Mouse (Mus musculus): ENCODE data around the gene Eml1. TPM values are rescaled to one million over a fixed set of nuclear protein-coding genes. Genes with fewer than 3 reads are reported as not detected.
A peak's percentile ranks its signal among the peaks of the same experiment; 100 is the strongest.

The Eml1 gene
- polyA plus RNA-seq, 1 experiment = 45.2 TPM

DNA sequence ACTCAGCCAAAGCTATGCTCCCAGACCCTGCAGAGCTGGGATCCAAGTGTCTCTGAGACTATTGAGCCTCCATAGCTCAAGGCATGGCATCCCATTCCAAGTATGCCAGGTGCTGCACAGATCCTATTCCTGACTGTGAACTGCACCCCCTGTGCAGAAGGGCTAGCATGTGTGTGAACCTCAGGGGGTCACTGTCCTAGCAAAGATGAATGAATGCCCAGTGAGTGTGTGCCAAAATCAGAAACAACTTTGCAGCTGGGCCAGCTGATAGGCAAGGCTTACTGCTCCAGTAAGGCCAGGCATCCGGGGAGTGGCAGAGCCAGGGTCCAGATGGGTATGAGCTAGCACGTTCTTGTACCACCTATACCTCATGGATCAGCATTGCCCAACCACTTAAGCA, 76.0 kb downstream of the Eml1 start:
- H3K79me3 ChIP-seq (ENCODE audit: low read depth) = peaks cover 56% of the 10 kb centered on the region
- no peak overlapping the region for H3K4me3 ChIP-seq (ENCODE audit: insufficient read depth, poor library complexity, severe bottlenecking)
- H3K27me3 ChIP-seq (ENCODE audit: control insufficient read depth, insufficient read depth, insufficient read length) = no peaks in the 10 kb centered on the region
- no peak overlapping the region for H3ac ChIP-seq (ENCODE audit: control insufficient read depth, insufficient read length, low read depth)
- H3K79me2 ChIP-seq (ENCODE audit: control insufficient read depth, insufficient read depth) = peaks cover 98% of the 10 kb centered on the region
- H3K36me3 ChIP-seq (ENCODE audit: control insufficient read depth, insufficient read depth) = peaks cover 13% of the 10 kb centered on the region
- TF ChIP-seq FOSL1 (IDR thresholded peaks at IDR 0.05; ENCODE audit: insufficient read depth, low read length, poor library complexity, severe bottlenecking) (no peak), MYOD1 (IDR thresholded peaks at IDR 0.05; ENCODE audit: control insufficient read depth, insufficient read length, low read depth) (no peak), USF1 (IDR thresholded peaks at IDR 0.05; ENCODE audit: low read depth) (no peak), CTCF (IDR thresholded peaks at IDR 0.05; ENCODE audit: control insufficient read depth, insufficient read depth, insufficient read length) (no peak), CEBPB (IDR thresholded peaks at IDR 0.05; ENCODE audit: low read depth) (no peak), MAX (IDR thresholded peaks at IDR 0.05) (no peak), MYOG (IDR thresholded peaks at IDR 0.05; ENCODE audit: control insufficient read depth, extremely low read depth, insufficient read length) (no peak)

DNA sequence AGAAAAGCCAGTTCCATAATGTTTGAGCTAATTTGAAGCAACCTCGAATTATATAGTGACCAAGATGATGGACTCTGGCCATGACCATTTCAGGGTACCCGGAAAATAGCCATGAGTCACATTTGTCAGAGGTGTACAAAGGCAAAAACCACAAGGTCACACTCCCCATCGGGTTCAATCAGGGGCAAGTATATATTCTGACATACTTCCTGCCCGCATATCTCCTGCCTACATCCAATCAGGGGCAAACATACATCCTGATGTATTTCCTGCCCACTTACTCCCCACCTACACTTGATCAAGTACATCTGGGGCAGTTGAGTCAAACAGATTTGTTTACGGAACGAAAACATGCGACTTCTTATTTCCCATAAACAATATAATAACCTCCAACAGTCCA, 77.6 kb downstream of the Eml1 start:
- no peak for TF ChIP-seq CTCF (IDR thresholded peaks at IDR 0.05; ENCODE audit: control insufficient read depth, insufficient read depth, insufficient read length)
- no peak for TF ChIP-seq FOSL1 (IDR thresholded peaks at IDR 0.05; ENCODE audit: insufficient read depth, low read length, poor library complexity, severe bottlenecking)
- TF ChIP-seq MYOD1 (IDR thresholded peaks at IDR 0.05; ENCODE audit: control insufficient read depth, insufficient read length, low read depth) = no peak
- no peak for TF ChIP-seq MAX (IDR thresholded peaks at IDR 0.05)
- no peak for TF ChIP-seq CEBPB (IDR thresholded peaks at IDR 0.05; ENCODE audit: low read depth)
- TF ChIP-seq USF1 (IDR thresholded peaks at IDR 0.05; ENCODE audit: low read depth) = no peak
- no peak for TF ChIP-seq MYOG (IDR thresholded peaks at IDR 0.05; ENCODE audit: control insufficient read depth, extremely low read depth, insufficient read length)

GRCm38 (mm10) chr12:108449935-108450334, 79.2 kb downstream of the Eml1 start:
- no peak for TF ChIP-seq MYOD1 (IDR thresholded peaks at IDR 0.05; ENCODE audit: control insufficient read depth, insufficient read length, low read depth)
- no peak for TF ChIP-seq MAX (IDR thresholded peaks at IDR 0.05)
- no peak for TF ChIP-seq CEBPB (IDR thresholded peaks at IDR 0.05; ENCODE audit: low read depth)
- TF ChIP-seq MYOG (IDR thresholded peaks at IDR 0.05; ENCODE audit: control insufficient read depth, extremely low read depth, insufficient read length) = no peak
- TF ChIP-seq USF1 (IDR thresholded peaks at IDR 0.05; ENCODE audit: low read depth) = no peak
- no peak for TF ChIP-seq FOSL1 (IDR thresholded peaks at IDR 0.05; ENCODE audit: insufficient read depth, low read length, poor library complexity, severe bottlenecking)
- TF ChIP-seq CTCF (IDR thresholded peaks at IDR 0.05; ENCODE audit: control insufficient read depth, insufficient read depth, insufficient read length) = no peak
- Histone ChIP-seq H3ac (ENCODE audit: control insufficient read depth, insufficient read length, low read depth) (no peak overlapping the region), H3K79me3 (ENCODE audit: low read depth) (peaks cover 50% of the 10 kb centered on the region), H3K36me3 (ENCODE audit: control insufficient read depth, insufficient read depth) (peaks cover 13% of the 10 kb centered on the region), H3K79me2 (ENCODE audit: control insufficient read depth, insufficient read depth) (peaks cover 90% of the 10 kb centered on the region), H3K27me3 (ENCODE audit: control insufficient read depth, insufficient read depth, insufficient read length) (no peaks in the 10 kb centered on the region), H3K4me3 (ENCODE audit: insufficient read depth, poor library complexity, severe bottlenecking) (no peak overlapping the region)

More for the DNA sequence above, 77.6 kb downstream of the Eml1 start:
- no peaks in the 10 kb centered on the region for H3K27me3 ChIP-seq (ENCODE audit: control insufficient read depth, insufficient read depth, insufficient read length)
- H3K79me2 ChIP-seq (ENCODE audit: control insufficient read depth, insufficient read depth) = peaks cover 96% of the 10 kb centered on the region
- peaks cover 13% of the 10 kb centered on the region for H3K36me3 ChIP-seq (ENCODE audit: control insufficient read depth, insufficient read depth)
- no peak overlapping the region for H3ac ChIP-seq (ENCODE audit: control insufficient read depth, insufficient read length, low read depth)
- H3K79me3 ChIP-seq (ENCODE audit: low read depth) = peaks cover 59% of the 10 kb centered on the region
- H3K4me3 ChIP-seq (ENCODE audit: insufficient read depth, poor library complexity, severe bottlenecking) = peak overlapping the region; percentile 6

GRCm38 (mm10) chr12:108450546-108450945, 79.8 kb downstream of the Eml1 start:
- no peak overlapping the region for H3ac ChIP-seq (ENCODE audit: control insufficient read depth, insufficient read length, low read depth)
- H3K79me2 ChIP-seq (ENCODE audit: control insufficient read depth, insufficient read depth) = peaks cover 90% of the 10 kb centered on the region
- TF ChIP-seq MYOG (IDR thresholded peaks at IDR 0.05; ENCODE audit: control insufficient read depth, extremely low read depth, insufficient read length) (no peak), MAX (IDR thresholded peaks at IDR 0.05) (no peak), USF1 (IDR thresholded peaks at IDR 0.05; ENCODE audit: low read depth) (no peak), MYOD1 (IDR thresholded peaks at IDR 0.05; ENCODE audit: control insufficient read depth, insufficient read length, low read depth) (no peak), CEBPB (IDR thresholded peaks at IDR 0.05; ENCODE audit: low read depth) (no peak), CTCF (IDR thresholded peaks at IDR 0.05; ENCODE audit: control insufficient read depth, insufficient read depth, insufficient read length) (no peak), FOSL1 (IDR thresholded peaks at IDR 0.05; ENCODE audit: insufficient read depth, low read length, poor library complexity, severe bottlenecking) (no peak)
- peaks cover 55% of the 10 kb centered on the region for H3K79me3 ChIP-seq (ENCODE audit: low read depth)
- H3K27me3 ChIP-seq (ENCODE audit: control insufficient read depth, insufficient read depth, insufficient read length) = no peaks in the 10 kb centered on the region
- H3K36me3 ChIP-seq (ENCODE audit: control insufficient read depth, insufficient read depth) = peaks cover 13% of the 10 kb centered on the region
- no peak overlapping the region for H3K4me3 ChIP-seq (ENCODE audit: insufficient read depth, poor library complexity, severe bottlenecking)

DNA sequence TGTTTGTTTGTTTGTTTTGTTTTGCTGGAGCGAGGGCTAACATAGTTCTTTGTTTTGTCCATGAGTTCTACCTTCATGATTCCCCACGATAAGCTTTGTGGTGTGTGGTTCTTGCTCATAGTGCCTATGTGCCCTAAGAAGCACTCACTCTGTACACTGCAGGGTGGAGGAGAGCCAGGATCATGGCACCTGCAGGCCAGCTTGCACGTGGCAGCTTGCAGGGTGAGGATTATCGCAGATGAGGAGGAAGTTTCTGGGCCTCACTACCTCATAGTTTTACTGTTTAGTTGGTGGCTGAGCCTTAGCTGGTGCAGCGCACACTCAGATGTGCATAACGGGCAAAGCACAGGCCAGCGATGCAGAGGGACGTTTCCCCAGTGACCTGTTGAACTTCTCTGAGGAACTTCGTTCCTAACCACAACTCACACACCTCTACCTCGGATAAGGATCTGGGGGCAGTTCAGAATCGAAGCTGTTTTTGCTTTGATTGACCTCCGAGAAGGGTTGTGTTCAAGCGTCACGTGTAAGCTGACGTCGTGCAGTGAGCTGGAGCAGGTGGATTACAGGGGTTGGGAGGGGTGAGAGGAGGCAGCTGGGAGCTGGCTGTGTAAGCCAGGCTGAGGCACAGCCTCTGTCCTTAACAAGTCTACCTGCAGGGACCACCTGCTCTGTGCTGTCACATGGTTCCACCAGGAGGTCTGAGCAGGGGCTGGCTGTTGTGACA, 81.6 kb downstream of the Eml1 start:
- H3K4me3 ChIP-seq (ENCODE audit: insufficient read depth, poor library complexity, severe bottlenecking) = no peak overlapping the region
- TF ChIP-seq CEBPB (IDR thresholded peaks at IDR 0.05; ENCODE audit: low read depth) (no peak), MYOG (IDR thresholded peaks at IDR 0.05; ENCODE audit: control insufficient read depth, extremely low read depth, insufficient read length) (no peak), CTCF (IDR thresholded peaks at IDR 0.05; ENCODE audit: control insufficient read depth, insufficient read depth, insufficient read length) (no peak), FOSL1 (IDR thresholded peaks at IDR 0.05; ENCODE audit: insufficient read depth, low read length, poor library complexity, severe bottlenecking) (no peak)

More for the DNA sequence above, 81.6 kb downstream of the Eml1 start:
- Histone ChIP-seq H3K27me3 (ENCODE audit: control insufficient read depth, insufficient read depth, insufficient read length) (no peaks in the 10 kb centered on the region), H3ac (ENCODE audit: control insufficient read depth, insufficient read length, low read depth) (no peak overlapping the region), H3K79me3 (ENCODE audit: low read depth) (peaks cover 61% of the 10 kb centered on the region), H3K79me2 (ENCODE audit: control insufficient read depth, insufficient read depth) (peaks cover 87% of the 10 kb centered on the region), H3K36me3 (ENCODE audit: control insufficient read depth, insufficient read depth) (peaks cover 14% of the 10 kb centered on the region)
